Mouse (Mus musculus) CD4-positive naive resting alpha-beta T cell, adult 57 days (primary cell): Measurements from ENCODE around the gene Gm10334. TPM values are rescaled to one million over a fixed set of nuclear protein-coding genes. Genes with fewer than 3 reads are reported as not detected.

ENCODE experiments used
- total RNA-seq: library from RNA; stranded (reverse); gene quantifications from one replicate; pipeline ENCODE4 v1.2.4, GENCODE M21; 2023

Gene Gm10334
- total RNA-seq: not detected

GRCm38 (mm10) chr6:41446045-41446444 lies at the start of gene Gm10334:
Gene Gm10334 (minus strand): TSS chr6:41446145.

GRCm38 (mm10) chr6:41458632-41459031 lies 12.7 kb upstream of the Gm10334 start, which contains the start of gene Prss1:
Gene Prss1 (plus strand): TSS chr6:41458932.

Other genes with a start within 250 kb of the Gm10334 start
- 2.5 TPM for gene Try4, start 143.9 kb downstream of the Gm10334 start, total RNA-seq
- not detected for gene Try5, start 129.3 kb downstream of the Gm10334 start, total RNA-seq
- gene Try10, start 92.0 kb downstream of the Gm10334 start, total RNA-seq: not detected
- not detected for gene Prss3, start 68.5 kb downstream of the Gm10334 start, total RNA-seq
- gene Gm5771, start 53.8 kb downstream of the Gm10334 start, total RNA-seq: not detected
- gene Prss1, start 12.8 kb upstream of the Gm10334 start, total RNA-seq: not detected
- gene Prss2, start 75.6 kb upstream of the Gm10334 start, total RNA-seq: 3.3 TPM
- 47.9 TPM for gene Ephb6, start 159.3 kb upstream of the Gm10334 start, total RNA-seq
- not detected for gene Trpv6, start 190.3 kb upstream of the Gm10334 start, total RNA-seq
- not detected for gene Trpv5, start 234.6 kb upstream of the Gm10334 start, total RNA-seq
- not detected for gene Llcfc1, start 238.3 kb upstream of the Gm10334 start, total RNA-seq